Mouse (Mus musculus): ENCODE measurements around the gene Akp3. TPM values are rescaled to one million over a fixed set of nuclear protein-coding genes. Genes with fewer than 3 reads are reported as not detected.
A peak's percentile ranks its signal among the peaks of the same experiment; 100 is the strongest.

The Akp3 gene
- total RNA-seq (2021): not detected
- long read RNA-seq, experiment 1: 0 reads
- long read RNA-seq, experiment 2: 0 reads

GRCm38 (mm10) chr1:87124673-87125072 lies at the start of gene Akp3:
Gene Akp3 (plus strand): TSS chr1:87124973.
- no peak for DNase-seq (ENCODE audit: low spot score in 2 of 2)

GRCm38 (mm10) chr1:87086196-87086595 lies 38.6 kb upstream of the Akp3 start:
- DNase-seq (ENCODE audit: low spot score in 2 of 2): no peak

DNA sequence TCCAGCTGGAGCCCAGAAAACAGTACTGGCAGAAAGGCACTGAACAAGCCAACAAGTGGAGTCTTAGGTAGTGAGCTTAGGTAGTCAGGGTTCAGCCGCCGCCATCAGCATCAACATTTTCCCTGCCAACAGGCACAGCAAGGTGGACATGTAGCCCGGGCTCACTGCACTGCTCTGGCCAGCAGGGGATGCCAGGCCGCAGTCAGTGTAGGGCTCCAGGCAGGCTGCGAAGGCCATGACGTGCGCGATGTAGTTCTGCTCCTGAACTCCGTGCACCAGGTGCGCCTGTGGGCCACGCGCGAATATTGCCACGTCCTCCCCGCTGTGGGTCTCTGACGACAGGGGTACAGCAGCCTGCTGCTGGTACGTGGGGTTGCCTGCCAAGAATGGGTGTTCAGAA lies 37.8 kb upstream of the Akp3 start:
- no peak for DNase-seq (ENCODE audit: low spot score in 2 of 2)

- DNase-seq (ENCODE audit: low spot score in 2 of 2): no peak
Measured at GRCm38 (mm10) chr1:87089251-87089650, 35.5 kb upstream of the Akp3 start.

DNA sequence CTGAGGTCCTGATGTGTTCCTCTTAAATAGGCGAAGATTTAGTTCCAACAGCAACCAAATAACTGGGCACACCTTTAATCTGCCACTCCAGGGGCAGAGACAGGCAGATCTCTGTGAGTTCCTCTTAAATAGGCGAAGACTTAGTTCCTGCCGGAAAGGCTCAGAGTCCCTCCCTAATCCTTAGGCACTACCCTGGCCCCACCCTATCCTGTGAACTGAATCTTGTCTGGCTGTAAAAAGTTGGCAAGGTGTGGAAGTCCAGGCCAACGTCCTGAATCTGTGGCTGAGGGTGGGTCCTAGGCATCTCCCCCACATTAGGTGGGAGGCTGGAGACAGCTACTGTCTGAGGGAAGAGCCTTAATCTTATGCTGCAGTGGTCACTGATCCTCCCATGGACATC lies 34.9 kb upstream of the Akp3 start, which contains the start of gene Alppl2:
Gene Alppl2 (minus strand): TSS at position 101 of the 400 bp plus-strand sequence.
- DNase-seq (ENCODE audit: low spot score in 2 of 2): no peak

DNA sequence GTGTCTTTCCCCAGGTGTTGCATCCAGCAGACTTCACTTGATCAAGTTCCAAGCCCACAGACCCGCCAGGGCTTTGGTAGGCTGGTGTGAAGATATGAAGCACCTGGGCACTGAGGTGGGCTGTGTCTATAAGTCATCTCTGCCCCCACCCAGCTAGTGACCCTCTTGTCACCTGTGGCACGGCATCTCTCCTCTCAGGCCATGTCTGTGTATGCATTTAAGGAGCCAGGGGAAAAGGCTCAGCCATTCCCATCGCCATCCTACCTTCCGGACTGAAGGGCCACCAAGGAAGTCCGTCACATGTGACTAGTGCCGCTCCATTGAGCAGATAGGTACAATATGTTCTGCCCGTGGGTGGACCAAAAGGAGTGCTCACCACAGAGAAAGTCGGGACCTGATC lies 29.1 kb upstream of the Akp3 start:
- DNase-seq (ENCODE audit: low spot score in 2 of 2): no peak

DNA sequence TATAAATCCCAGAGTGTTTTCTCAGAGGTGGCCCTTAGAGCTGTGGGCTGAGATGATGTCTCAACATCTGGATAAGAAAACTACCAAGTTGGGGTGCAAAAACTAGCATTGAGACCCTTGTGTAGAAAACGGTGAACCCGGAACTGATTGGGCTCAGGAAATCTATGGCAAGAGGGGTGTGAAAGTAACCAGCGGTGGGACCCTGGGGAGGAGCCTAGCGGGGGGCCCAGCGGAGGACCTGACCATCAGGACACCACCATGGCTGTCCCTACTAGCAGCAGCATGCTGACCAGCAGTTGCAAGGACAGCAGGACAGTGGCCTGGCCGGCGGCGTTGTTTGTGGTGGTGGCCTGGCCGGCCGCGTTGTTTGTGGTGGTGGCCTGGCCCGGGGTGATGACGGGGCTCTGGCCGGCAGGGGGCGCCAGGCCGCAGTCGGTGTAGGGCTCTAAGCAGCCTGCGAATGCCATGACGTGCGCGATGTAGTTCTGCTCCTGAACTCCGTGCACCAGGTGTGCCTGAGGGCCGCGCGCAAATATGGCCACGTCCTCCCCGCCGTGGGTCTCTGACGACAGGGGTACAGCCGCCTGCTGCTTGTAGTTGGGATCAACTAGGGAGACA lies 26.3 kb upstream of the Akp3 start:
- peak; percentile 67 to 72 for DNase-seq (ENCODE audit: low spot score in 2 of 2)

- DNase-seq (ENCODE audit: low spot score in 2 of 2): no peak
Measured at GRCm38 (mm10) chr1:87101411-87101810, 23.4 kb upstream of the Akp3 start, which contains the start of gene Alpi. Gene Alpi (minus strand): TSS chr1:87101606.

DNA sequence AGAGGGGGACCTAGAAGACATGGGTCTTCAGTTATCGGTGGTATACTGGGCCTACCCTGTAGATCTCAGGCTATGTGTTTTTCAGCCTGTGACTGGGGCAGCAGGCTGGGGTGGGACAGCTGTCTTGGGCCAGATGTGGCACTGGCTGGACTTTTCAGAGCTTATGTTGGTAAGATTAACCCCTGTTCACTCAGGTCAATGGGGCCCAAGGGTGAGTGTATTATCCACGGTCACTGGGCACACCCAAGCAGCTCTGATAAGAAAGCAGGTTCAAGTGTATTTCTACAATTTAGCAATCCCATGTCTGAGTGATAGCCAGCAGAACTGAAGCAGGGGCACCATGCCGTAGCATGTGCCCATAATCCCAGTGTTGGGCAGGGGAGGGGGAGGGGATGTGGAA lies 22.7 kb upstream of the Akp3 start:
- DNase-seq (ENCODE audit: low spot score in 2 of 2): no peak

- DNase-seq (ENCODE audit: low spot score in 2 of 2): no peak
Measured at GRCm38 (mm10) chr1:87103936-87104335, 20.8 kb upstream of the Akp3 start.

DNA sequence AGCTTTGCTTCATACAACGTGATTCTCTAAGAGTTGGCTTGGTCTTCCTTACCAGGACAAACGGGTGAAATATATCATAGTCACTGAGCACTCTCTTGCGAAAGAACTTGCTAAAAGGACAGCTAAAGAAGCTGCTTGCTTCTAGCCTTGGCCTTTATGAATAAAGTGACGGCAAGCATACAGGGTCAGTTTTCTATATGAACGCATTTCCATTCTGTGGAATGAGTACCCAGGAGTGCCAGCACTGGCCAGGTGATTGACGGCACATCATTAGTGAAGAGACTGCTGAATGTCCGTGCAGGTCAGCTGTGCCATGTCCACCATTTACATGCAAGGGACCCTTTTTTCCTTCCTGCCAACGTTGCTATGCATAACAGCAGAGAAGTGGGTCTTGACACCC lies 18.2 kb upstream of the Akp3 start:
- no peak for DNase-seq (ENCODE audit: low spot score in 2 of 2)

GRCm38 (mm10) chr1:87108564-87108963 lies 16.2 kb upstream of the Akp3 start:
- no peak for DNase-seq (ENCODE audit: low spot score in 2 of 2)

- peak in 1 of 2 experiments; percentile 44 for DNase-seq (ENCODE audit: low spot score in 2 of 2)
Measured at GRCm38 (mm10) chr1:87111719-87112354, 12.9 kb upstream of the Akp3 start.

DNA sequence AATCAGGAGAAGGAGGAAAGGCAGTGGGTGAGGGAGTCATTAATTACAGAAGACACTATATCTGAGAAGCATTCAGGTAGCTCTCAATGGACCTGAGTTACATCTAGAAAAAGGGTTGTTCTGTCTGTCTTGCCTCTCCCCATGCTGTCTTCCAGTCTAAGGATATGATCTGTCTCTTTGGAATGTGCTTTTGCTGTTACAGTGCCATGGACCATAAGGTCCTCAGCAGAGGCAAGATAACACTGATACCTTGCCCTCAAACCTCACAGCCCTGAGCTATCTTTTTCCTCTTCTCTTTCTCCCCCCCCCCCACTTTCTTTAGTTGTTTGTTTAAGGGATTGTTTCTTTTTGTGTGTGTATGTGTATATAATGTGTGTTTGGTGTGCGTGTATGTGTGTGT lies 10.0 kb upstream of the Akp3 start:
- DNase-seq (ENCODE audit: low spot score in 2 of 2): no peak

GRCm38 (mm10) chr1:87127206-87128030 lies 2.6 kb downstream of the Akp3 start:
- DNase-seq (ENCODE audit: low spot score in 2 of 2): no peak

DNA sequence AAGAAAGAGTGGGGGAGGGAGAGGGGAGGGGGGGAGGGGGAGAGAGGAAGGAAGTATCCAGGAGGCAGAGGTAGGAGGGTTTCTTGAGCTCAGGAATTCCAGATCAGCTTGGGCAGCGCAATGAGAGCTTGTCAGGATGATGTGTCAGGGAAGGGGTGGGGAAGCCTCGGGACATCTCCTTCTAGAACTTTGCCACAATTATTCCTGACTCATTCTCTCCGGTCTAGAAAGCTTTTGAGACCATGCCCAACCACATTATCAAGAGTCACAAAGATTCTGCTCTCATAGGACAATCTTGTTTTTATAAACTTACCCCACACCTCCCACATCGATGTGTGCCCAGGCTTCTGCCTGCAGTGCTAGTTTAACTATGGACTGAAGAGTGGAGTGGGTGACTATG lies 7.0 kb downstream of the Akp3 start:
- no peak for DNase-seq (ENCODE audit: low spot score in 2 of 2)

DNA sequence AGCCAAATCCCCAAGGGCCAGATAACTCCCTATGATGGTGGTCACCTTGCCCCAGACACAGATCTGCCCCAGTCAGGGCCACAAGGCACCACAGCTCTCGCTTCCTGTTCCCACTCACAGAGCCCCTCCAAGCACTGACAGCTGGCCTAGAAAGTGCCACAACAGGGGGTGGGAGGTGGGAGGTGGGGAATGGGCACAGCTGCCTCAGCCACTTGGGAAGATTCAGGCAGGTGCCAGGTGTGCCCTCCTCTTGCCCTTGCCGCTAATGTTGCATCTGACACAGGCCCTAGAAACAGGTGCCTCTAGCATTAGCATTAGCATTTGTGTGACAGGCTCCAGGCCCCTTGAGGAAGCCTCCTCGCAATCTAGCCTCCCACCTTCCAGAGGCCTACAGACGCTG lies 16.8 kb downstream of the Akp3 start:
- no peak for DNase-seq (ENCODE audit: low spot score in 2 of 2)

DNA sequence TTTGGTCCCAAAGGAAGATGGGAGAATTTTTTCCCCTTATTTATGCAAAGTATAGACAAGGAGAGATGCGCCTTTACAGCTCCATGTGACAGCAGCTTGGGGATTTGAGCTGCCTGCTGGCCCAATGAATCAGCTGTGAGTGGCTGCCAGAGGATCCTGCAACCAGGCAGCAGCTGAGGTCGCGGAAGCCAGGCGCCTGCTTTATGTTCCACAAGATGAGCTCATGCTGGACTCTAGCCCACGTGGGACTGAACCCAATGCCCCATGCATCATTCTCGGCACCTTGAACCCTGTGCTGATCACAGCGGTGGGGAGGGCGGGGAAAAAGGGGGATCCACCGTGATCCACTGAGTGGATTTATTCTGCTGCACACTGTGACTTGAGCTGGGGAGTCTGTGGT lies 17.7 kb downstream of the Akp3 start:
- DNase-seq (ENCODE audit: low spot score in 2 of 2): peak in 1 of 2 experiments; percentile 66

- no peak for DNase-seq (ENCODE audit: low spot score in 2 of 2)
Measured at GRCm38 (mm10) chr1:87143141-87143540, 18.4 kb downstream of the Akp3 start.

- DNase-seq (ENCODE audit: low spot score in 2 of 2): no peak
Measured at GRCm38 (mm10) chr1:87149422-87149821, 24.6 kb downstream of the Akp3 start.

DNA sequence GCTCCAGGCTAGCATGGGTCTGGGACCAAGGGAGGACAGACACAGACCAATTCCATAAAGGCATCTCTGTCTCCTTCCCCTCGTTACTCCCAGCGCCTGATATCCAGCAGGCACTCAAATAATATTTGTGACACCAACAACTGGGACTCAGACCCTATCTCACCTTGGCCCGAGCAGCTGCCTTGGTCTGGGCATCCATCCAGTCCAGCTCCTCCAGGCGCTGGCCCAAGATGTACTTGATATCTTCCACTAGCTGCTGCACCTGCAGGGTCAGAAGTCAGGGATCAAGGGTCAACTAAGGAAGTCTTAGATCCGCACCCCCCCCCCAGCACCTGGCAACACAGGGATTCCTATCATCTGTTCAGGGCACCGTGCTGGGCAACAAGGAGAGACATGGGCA lies 26.5 kb downstream of the Akp3 start:
- no peak for DNase-seq (ENCODE audit: low spot score in 2 of 2)

Measured in gastrocnemius, postnatal 4 days (tissue).